Mouse (Mus musculus) embryo, embryonic 11.5 days (tissue): ENCODE data around the gene Rpl38.

ENCODE experiments used
- DNase-seq: peaks from one replicate; pipeline ENCODE4 v3.0.0-alpha.2; 2012; ENCODE audit warnings: low read depth, low spot score

Gene Rpl38

DNA sequence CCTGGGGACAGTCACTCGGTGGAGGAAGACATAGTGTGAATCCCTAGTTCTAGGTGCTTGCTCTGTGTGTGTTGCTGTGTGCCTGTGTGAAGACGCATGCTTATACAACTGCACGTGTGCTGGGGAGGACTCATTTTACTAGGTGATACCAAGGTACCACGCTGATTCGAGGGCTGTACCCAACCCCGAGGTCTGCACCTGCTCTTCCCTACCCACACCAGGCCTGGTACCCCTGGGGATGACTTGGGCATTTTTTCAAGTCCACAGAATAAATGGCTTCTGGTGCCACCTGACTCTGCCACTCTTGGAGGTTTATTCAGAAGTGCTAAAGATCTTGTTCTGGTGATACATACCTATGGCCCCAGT, 34.7 kb downstream of the Rpl38 start:
- no peak for DNase-seq

- no peak for DNase-seq
These were observed 36.0 kb downstream of the Rpl38 start for GRCm38 (mm10) chr11:114704071-114704913.

DNA sequence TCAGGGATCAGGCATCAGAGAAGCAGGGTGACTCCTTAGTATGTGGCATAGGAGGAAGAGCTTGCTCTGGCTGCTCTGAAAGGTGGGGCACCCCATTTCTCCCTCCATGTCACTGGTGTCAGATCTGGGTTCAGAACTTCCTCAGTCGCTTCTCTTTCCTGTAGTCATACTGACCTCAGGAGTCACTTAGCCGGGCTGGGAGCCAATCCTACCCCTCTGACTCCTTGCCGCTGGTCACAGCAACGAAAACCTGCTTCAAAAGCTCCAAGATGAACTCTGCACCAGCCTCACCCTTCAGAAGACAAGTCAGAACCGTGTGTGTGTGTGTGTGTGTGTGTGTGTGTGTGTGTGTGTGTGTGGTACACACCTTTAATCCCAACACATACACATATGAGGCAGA, 38.0 kb downstream of the Rpl38 start:
- no peak for DNase-seq

DNA sequence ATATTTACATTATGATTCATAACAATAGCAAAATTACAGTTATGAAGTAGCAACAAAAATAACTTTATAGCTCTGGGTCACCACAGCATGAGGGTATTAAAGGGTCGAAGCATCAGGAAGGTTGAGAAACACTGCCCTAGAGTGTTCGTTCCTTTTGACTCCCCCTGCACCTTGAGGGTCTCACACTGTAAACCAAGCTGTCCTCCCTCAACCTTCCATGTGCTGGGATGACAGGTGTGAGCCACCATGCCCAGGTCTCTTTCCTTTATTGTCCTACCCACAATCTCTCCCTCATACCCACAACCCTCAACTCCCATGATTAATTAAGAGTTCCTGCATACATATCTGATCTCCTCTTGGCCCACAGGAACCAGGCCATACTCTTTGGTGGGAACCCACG, 43.1 kb downstream of the Rpl38 start:
- no peak for DNase-seq

DNA sequence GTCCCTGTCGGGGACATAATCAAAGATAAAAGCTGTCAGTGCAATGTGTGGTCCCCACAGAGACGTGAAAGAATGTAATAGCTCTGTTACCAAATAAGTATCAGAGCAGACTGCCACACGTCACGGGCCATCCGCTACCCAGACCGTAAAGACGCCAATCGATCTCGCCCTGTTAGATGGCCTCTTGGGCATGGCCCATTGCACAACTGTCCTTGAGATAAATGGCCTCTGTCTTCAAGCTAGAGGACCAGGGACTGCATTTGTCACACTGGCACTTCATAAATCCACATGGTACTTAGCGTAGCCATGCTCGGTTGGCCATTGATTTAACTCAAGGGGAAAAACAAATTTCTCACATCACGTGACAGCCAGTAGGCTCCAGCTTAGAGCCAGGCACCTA, 43.5 kb downstream of the Rpl38 start:
- DNase-seq, result no peak

GRCm38 (mm10) chr11:114714526-114714925, 46.2 kb downstream of the Rpl38 start:
- DNase-seq, result no peak

DNA sequence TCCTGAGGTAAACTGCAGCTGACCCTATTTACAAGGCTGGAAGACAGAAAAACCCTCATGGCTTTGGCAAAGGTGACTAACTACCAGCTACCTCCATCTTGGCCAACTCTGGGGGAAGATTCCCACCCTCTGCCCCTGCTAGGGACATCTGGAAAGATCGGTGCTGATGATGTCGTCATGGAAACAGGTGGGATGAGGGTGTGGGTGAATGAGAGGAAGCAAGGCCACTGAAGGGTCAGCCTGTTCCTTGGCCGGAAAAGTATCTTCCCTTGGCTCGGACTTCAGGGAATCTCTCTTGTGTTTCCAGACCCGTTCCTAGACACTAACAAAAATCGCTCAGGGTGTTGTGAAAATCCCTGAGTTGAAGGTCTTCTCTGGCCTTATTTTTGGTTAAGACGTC, 47.2 kb downstream of the Rpl38 start:
- no peak for DNase-seq

GRCm38 (mm10) chr11:114720535-114720934, 52.2 kb downstream of the Rpl38 start:
- DNase-seq, result no peak
